Mouse (Mus musculus) cerebellum, adult 2 months (tissue): ENCODE results near the gene Ftsj1. TPM values are rescaled to one million over a fixed set of nuclear protein-coding genes. Genes with fewer than 3 reads are reported as not detected.

Experiments
- DNase-seq, 2 experiments: peaks; one replicate each; pipeline ENCODE4 v3.0.0; 2021
- H3K27ac ChIP-seq: fragments of 200-500 bp; 2 replicates; pipeline ENCODE4 v1.5.1; 2012; ENCODE audit warnings: low read length, control low read depth, inconsistent platforms; ENCODE audit not compliant: insufficient read depth
- H3K27me3 ChIP-seq: fragments of 200-500 bp; 2 replicates; pipeline ENCODE4 v1.6.1; 2012; ENCODE audit warnings: inconsistent platforms, mild to moderate bottlenecking, low read length, moderate library complexity; ENCODE audit not compliant: control insufficient read depth, insufficient read depth
- H3K4me1 ChIP-seq: fragments of 200-500 bp; 2 replicates; pipeline ENCODE4 v1.6.1; 2011; ENCODE audit warnings: low read length; ENCODE audit not compliant: control insufficient read depth, insufficient read depth
- H3K4me3 ChIP-seq: fragments of 200-500 bp; replicated peaks from 2 replicates; pipeline ENCODE3; 2011; ENCODE audit warnings: mild to moderate bottlenecking, low read depth, low read length, control low read depth; ENCODE audit not compliant: insufficient read depth
- CTCF ChIP-seq: fragments of 200-500 bp; IDR thresholded peaks from 2 replicates; pipeline ENCODE4 v1.5.1; 2011; ENCODE audit warnings: low read depth, mild to moderate bottlenecking, control low read depth, low read length, moderate library complexity, borderline replicate concordance; ENCODE audit not compliant: insufficient read depth
- POLR2A ChIP-seq: fragments of 200-500 bp; IDR thresholded peaks from 2 replicates; pipeline ENCODE4 v1.6.1; 2011; ENCODE audit warnings: low read length, control low read depth, borderline replicate concordance; ENCODE audit not compliant: insufficient read depth
- WGBS: fragments of 180-500 bp; shearing (Covaris S2); methylation state at CpG from one replicate; pipeline ENCODE4 v1.1.7; 2018; 5-methylcytosine and 5-hydroxymethylcytosine counted together
- polyA plus RNA-seq: library from polyadenylated mRNA; depleted of rRNA; stranded (reverse); fragments of >200 nt; gene quantifications from 2 replicates; pipeline ENCODE4 v1.2.3, GENCODE M21; 2012

Gene Ftsj1
- polyA plus RNA-seq, 1 experiment, result 45.9 TPM

DNA sequence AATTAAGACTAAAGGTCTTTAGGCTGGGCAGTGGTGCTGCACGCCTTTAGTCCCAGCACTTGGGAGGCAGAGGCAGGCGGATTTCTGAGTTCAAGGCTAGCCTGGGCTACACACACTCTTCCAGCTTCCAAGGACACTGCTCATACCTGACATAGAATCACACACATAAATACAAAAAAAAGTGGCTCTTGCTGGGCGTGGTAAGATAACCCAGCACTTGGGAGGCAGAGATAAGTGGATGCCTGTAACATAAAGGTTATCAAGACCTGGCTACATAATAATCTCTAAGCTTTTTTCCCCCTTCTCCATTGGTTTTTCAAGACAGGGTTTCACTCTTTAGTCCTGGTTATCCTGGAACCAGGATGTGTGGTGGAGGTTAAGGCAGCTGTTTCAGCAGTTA lies 18.6 kb downstream of the Ftsj1 start:
- WGBS, result 80% methylated on average over 3 of the region's 3 CpGs
- H3K4me1 ChIP-seq, result no peaks in the 10 kb centered on the region
- DNase-seq, result no peak
- TF ChIP-seq CTCF (no peak), POLR2A (no peak)
- H3K27ac ChIP-seq, result no peak overlapping the region
- H3K4me3 ChIP-seq, result no peak overlapping the region
- H3K27me3 ChIP-seq, result no peaks in the 10 kb centered on the region

DNA sequence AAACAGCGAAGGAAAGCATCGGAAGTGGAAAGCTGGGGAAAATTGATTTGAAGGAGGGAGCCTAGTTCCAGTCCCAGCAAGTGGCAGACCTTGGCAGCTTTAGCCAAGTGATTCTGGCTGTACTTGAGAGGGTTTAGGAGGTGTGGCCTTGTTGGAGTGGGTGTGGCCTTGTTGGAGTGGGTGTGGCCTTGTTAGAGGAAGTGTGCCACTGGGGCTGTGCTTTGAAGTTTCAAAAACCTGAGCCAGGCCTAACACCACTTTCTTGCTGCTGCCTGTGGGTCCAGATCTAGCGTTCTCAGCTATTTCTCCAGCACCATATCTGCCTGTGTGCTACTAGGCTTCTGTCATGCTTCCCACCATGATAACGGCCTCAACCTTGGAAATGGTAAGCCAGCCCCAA lies 21.9 kb downstream of the Ftsj1 start:
- no peaks in the 10 kb centered on the region for H3K27me3 ChIP-seq
- TF ChIP-seq POLR2A (no peak), CTCF (no peak)
- 93% methylated on average over 4 of the region's 4 CpGs for WGBS
- no peak overlapping the region for H3K27ac ChIP-seq
- no peak overlapping the region for H3K4me3 ChIP-seq
- H3K4me1 ChIP-seq, result 0 out of 2 replicates have a peak, but pooled peaks cover 4% of the 10 kb centered on the region
- DNase-seq, result no peak

DNA sequence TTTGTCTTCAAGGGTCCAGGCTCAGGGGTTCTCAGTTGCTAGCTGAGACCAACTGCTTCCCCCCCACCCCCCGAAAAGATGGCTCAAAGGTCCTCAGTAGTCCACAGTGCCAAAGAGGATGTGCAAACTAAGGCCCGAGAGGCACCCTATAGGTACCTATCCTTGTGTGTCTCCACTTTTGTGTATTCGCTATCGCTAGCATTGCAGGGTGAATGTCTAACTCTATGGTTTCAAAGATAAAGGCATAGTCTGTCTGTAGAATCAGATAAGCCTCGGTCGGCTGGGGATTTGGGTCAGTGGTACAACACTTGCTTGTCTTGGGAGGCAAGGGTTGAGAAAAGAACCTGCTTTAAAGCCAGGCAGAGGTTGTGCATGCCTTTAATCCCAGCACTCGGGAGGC lies 28.7 kb downstream of the Ftsj1 start:
- no peak overlapping the region for H3K4me3 ChIP-seq
- 80% methylated on average over 7 of the region's 7 CpGs for WGBS
- peak overlapping the region; percentile 98 for H3K27ac ChIP-seq
- no peak for DNase-seq
- H3K27me3 ChIP-seq, result no peaks in the 10 kb centered on the region
- TF ChIP-seq POLR2A (no peak), CTCF (no peak)
- peaks cover 16% of the 10 kb centered on the region for H3K4me1 ChIP-seq

DNA sequence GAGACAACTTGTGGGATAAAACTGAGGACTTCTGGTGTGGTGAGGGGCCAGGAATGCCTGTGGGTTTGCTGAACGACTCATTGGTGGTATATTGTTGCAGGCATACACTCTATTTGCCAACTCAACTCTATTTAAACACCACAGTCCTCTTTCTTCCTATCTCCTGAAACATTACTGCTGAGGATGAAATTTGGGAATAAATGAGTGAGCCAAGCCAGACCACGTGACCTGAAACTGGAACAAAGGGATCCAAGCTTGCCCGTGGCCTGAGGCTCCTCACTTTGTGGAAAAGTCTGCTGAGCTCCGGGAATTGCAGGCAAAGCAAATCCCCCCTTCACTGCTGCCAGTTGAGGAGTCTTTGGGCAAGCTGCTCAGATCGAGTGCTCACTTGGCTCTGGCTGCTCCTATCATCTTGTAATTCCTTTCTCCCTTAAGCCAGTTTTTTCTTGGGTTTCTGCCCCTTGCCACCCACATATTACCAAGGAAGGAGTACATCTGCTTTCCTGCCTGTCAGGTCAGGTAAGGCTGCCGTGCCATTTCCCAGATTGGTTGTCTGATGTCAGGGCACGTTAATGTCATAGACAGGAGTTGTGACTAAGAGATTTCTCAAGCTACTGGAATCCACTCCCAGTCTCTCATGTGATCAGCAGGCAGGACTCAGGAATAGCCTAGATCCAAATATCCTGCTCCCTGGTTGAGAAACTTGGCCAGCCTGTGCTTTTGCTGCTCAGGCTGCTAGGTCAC lies 29.4 kb downstream of the Ftsj1 start:
- 12% methylated on average over 7 of the region's 7 CpGs for WGBS
- peak; percentile 54 to 61 for DNase-seq

DNA sequence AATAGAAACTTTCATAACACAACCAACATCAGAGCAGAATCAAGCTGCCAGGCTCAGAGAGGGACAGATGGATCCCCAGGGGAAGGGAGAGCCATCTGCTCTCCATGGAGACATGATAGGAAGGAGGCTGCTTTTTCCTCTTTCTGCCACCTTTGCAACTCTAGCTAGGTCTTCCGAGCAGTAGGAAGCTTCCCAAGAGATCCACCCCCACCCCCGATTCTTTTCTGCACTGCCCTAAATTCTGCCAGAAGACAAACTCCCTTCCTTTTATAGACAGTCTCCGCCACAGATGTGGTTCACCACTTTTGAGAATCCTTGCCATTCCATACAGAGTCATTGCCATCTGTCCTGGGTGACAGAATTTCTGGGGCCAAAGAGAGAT lies 29.9 kb downstream of the Ftsj1 start:
- no peak for TF ChIP-seq CTCF
- no peak for TF ChIP-seq POLR2A
- Histone ChIP-seq H3K4me3 (no peak overlapping the region), H3K4me1 (peaks cover 16% of the 10 kb centered on the region), H3K27me3 (no peaks in the 10 kb centered on the region), H3K27ac (peak overlapping the region; percentile 98)
- DNase-seq, result peak; percentile 64 to 78
- 28% methylated on average over 3 of the region's 3 CpGs for WGBS

More for the DNA sequence above, 29.4 kb downstream of the Ftsj1 start:
- Histone ChIP-seq H3K4me3 (no peak overlapping the region), H3K4me1 (peaks cover 16% of the 10 kb centered on the region), H3K27ac (peak overlapping the region; percentile 98), H3K27me3 (no peaks in the 10 kb centered on the region)
- TF ChIP-seq CTCF (no peak), POLR2A (no peak)

DNA sequence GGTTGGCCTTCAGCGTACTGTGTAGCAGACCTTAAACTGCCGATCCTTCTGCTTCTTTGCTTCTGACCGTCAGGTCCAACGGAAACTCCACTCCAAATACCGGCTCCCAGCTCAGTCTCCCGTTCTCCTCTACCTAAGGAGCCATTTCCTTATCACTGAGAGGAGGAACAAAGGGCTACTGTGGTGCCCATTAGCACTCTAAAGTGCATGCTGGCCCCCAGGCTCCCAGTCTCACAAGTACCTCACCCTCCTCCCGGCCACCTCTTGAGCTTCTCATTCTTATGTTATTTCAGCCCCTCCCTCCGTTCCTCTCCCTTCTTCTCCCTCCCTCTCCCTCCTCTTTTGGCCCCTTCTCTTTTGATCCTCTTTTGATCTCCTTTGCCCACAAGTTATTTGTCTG lies 32.6 kb downstream of the Ftsj1 start:
- Histone ChIP-seq H3K4me3 (no peak overlapping the region), H3K4me1 (peaks cover 12% of the 10 kb centered on the region), H3K27me3 (no peaks in the 10 kb centered on the region), H3K27ac (no peak overlapping the region)
- 60% methylated on average over 8 of the region's 8 CpGs for WGBS
- no peak for DNase-seq
- TF ChIP-seq POLR2A (no peak), CTCF (no peak)

DNA sequence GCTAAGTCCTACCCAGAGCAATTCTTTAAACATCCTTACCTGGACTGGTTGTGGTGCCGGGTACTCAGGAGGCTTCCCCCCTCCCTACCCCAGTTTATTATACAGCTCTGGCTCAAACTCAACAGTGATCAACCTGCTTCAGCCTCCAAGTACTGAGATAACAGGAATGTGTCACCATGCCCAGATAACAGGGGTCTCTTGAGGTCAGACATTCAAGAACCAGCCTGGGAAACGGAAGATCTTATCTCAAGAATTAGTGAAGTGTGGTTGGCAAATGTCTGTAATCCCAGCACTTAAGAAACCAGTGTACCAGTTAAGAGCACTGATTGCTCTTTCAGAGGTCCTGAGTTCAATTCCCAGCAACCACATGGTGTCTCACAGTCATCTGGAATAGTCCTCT lies 34.1 kb downstream of the Ftsj1 start:
- H3K27me3 ChIP-seq, result no peaks in the 10 kb centered on the region
- no peak for DNase-seq
- TF ChIP-seq CTCF, result no peak
- no peak overlapping the region for H3K27ac ChIP-seq
- peaks cover 7% of the 10 kb centered on the region for H3K4me1 ChIP-seq
- 80% methylated on average over 2 of the region's 2 CpGs for whole genome bisulfite sequencing
- H3K4me3 ChIP-seq, result no peak overlapping the region

DNA sequence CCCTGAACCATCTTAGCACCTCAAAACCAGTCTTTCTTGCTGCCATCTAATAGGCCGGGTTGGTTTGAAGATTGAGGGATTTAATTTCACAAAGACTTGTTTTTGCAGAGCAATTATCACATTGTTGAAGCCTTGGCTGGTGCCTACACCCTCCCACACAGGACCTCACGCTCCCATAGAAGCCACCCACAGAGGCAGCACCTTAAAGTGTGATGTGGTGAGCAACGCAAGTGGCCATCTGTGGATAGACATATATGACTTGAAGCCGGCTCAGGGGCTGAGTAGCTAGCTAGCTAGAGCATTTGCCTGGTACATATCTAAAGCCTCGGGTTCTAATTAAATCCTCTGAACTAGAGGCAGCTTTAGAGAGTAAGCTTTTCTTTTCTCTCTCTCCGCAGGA lies 34.8 kb downstream of the Ftsj1 start:
- H3K27ac ChIP-seq, result no peak overlapping the region
- WGBS, result 56% methylated on average over 6 of the region's 6 CpGs
- no peak for DNase-seq

DNA sequence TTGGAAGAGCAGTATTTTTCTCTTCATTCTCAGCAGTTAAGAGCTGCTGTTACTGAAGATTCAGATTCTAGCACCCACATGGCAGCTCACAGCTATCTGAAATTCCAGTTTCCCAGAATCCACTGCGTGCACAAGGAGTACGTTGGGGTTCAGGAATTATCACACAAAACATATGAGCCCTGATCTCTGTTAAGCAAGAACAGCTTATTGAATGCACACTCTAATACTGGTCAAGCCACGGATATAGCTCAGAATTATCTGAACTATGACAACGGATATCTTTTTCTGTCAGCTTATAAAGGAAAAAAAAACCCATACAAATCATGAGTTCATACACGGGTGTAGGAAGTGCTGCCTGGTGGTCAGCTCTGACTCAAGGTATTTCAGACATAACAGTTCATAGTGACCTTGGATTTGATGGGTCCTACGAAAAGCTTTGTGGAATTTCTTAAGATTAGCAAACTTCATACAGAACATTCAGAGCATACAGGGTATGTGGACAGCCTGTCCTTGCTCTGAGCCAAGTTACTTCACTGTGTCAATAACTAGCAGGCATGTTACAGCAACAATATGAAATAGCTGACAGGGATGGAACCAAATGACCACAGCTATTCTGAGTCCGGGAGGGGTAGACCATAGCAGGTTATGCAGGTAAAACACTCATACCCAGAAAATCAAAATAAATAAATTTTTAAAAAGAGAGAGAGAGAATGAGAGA lies 40.6 kb downstream of the Ftsj1 start:
- Histone ChIP-seq H3K27ac (no peak overlapping the region), H3K4me1 (no peaks in the 10 kb centered on the region), H3K27me3 (no peaks in the 10 kb centered on the region), H3K4me3 (no peak overlapping the region)
- WGBS, result 80% methylated on average over 7 of the region's 7 CpGs
- DNase-seq, result no peak
- TF ChIP-seq CTCF, result no peak
- no peak for TF ChIP-seq POLR2A

More for the DNA sequence above, 34.8 kb downstream of the Ftsj1 start:
- peaks cover 2% of the 10 kb centered on the region; the same call in 1 of the 2 replicates for H3K4me1 ChIP-seq
- H3K27me3 ChIP-seq, result no peaks in the 10 kb centered on the region
- no peak for TF ChIP-seq CTCF
- no peak for TF ChIP-seq POLR2A
- no peak overlapping the region for H3K4me3 ChIP-seq
